Mouse (Mus musculus) gastrocnemius, postnatal 14 days (tissue): ENCODE measurements at regions not wholly inside any gene's neighbourhood (a gene's known extent, or its start where the extent isn't known, plus 50 kb on each side); places are given as distances from the start of the nearest gene placed in this dataset.
A peak's percentile ranks its signal among the peaks of the same experiment; 100 is the strongest.

ENCODE experiments used
- DNase-seq: peaks from one replicate; pipeline ENCODE4 v3.0.0; 2021; ENCODE audit warnings: mixed read lengths
- intact Hi-C: fragments of 180-260 bp; cut with DNase I; formaldehyde crosslinking; loops from one replicate; pipeline ENCODE4 v1.15.1; 2025; ENCODE audit warnings: low total_unique reads

- DNase-seq = peak; percentile 7
- intact Hi-C loops = no loop called here
Observed at GRCm38 (mm10) chrX:145758406-145758805, 253.4 kb upstream of the Amot start.

GRCm38 (mm10) chrX:145753427-145753826 is 248.4 kb upstream of the Amot start:
- no peak for DNase-seq
- intact Hi-C loops = no loop called here
